Mouse (Mus musculus) myocyte (in vitro differentiated cells): ENCODE measurements around the gene Klc4. TPM values are rescaled to one million over a fixed set of nuclear protein-coding genes. Genes with fewer than 3 reads are reported as not detected.

Experiments
- H3K27me3 ChIP-seq: one replicate; pipeline ENCODE4 v1.6.1; 2011; ENCODE audit not compliant: control insufficient read depth, insufficient read depth, insufficient read length
- H3K36me3 ChIP-seq: one replicate; pipeline ENCODE4 v1.6.1; 2011; ENCODE audit not compliant: control insufficient read depth, insufficient read depth
- H3K4me2 ChIP-seq: one replicate; pipeline ENCODE4 v1.6.1; 2011; ENCODE audit warnings: low read depth, control low read depth
- H3K4me3 ChIP-seq: one replicate; pipeline ENCODE4 v1.5.1; 2011; ENCODE audit warnings: mild to moderate bottlenecking, control low read depth, moderate library complexity
- H3K79me2 ChIP-seq: one replicate; pipeline ENCODE4 v1.6.1; 2011; ENCODE audit not compliant: control insufficient read depth, insufficient read depth
- H3ac ChIP-seq: one replicate; pipeline ENCODE4 v1.6.1; 2011; ENCODE audit not compliant: control insufficient read depth, insufficient read length
- CEBPB ChIP-seq: IDR thresholded peaks from 2 replicates; pipeline ENCODE4 v1.6.1; 2011; ENCODE audit warnings: mild to moderate bottlenecking, moderate library complexity; ENCODE audit not compliant: poor library complexity, insufficient read depth, severe bottlenecking
- E2F4 ChIP-seq: IDR thresholded peaks from one replicate; pipeline ENCODE4 v1.6.1; 2011; ENCODE audit warnings: mild to moderate bottlenecking, control low read depth, moderate library complexity; ENCODE audit not compliant: insufficient read depth
- MAX ChIP-seq: IDR thresholded peaks from one replicate; pipeline ENCODE4 v1.6.1; 2011; ENCODE audit warnings: low read depth, mild to moderate bottlenecking, control low read depth
- MYOD1 ChIP-seq, 3 experiments: IDR thresholded peaks; one replicate each; pipeline ENCODE4 v1.6.1; 2011; ENCODE audit warnings: control low read depth in 2 of 3, low read depth in 2 of 3, mild to moderate bottlenecking in 2 of 3, moderate library complexity in 1 of 3; ENCODE audit not compliant: insufficient read length in 2 of 3, control insufficient read depth in 1 of 3
- MYOG ChIP-seq, 3 experiments: IDR thresholded peaks; one replicate each; pipeline ENCODE4 v1.6.1; 2011; ENCODE audit warnings: control low read depth in 2 of 3, low read depth in 2 of 3, mild to moderate bottlenecking in 2 of 3; ENCODE audit not compliant: insufficient read length in 2 of 3, control insufficient read depth in 1 of 3, insufficient read depth in 1 of 3
- POLR2A ChIP-seq: IDR thresholded peaks from one replicate; pipeline ENCODE4 v1.6.1; 2011; ENCODE audit warnings: low read depth, mild to moderate bottlenecking, control low read depth, moderate library complexity; ENCODE audit not compliant: insufficient read length
- POLR2AphosphoS2 ChIP-seq: IDR thresholded peaks from one replicate; pipeline ENCODE4 v1.6.1; 2011; ENCODE audit warnings: low read depth, control low read depth; ENCODE audit not compliant: insufficient read length
- REST ChIP-seq: IDR thresholded peaks from one replicate; pipeline ENCODE4 v1.6.1; 2011; ENCODE audit warnings: mild to moderate bottlenecking, control low read depth, moderate library complexity; ENCODE audit not compliant: insufficient read depth, insufficient read length
- SRF ChIP-seq: IDR thresholded peaks from one replicate; pipeline ENCODE4 v1.6.1; 2011; ENCODE audit warnings: low read depth; ENCODE audit not compliant: control insufficient read depth, insufficient read length
- TCF12 ChIP-seq: IDR thresholded peaks from one replicate; pipeline ENCODE4 v1.6.1; 2011; ENCODE audit warnings: mild to moderate bottlenecking, control low read depth; ENCODE audit not compliant: poor library complexity, insufficient read depth, severe bottlenecking
- TCF3 ChIP-seq: IDR thresholded peaks from one replicate; pipeline ENCODE4 v1.6.1; 2011; ENCODE audit warnings: low read depth, control low read depth; ENCODE audit not compliant: insufficient read length
- USF1 ChIP-seq: IDR thresholded peaks from one replicate; pipeline ENCODE4 v1.6.1; 2011; ENCODE audit warnings: low read depth, mild to moderate bottlenecking, control low read depth, moderate library complexity
- polyA plus RNA-seq: library from polyadenylated mRNA; unstranded; fragments of >200 nt; fragmentation: generic; extraction: Trizol; gene quantifications from one replicate; pipeline ENCODE4 v1.2.1, GENCODE M21; 2012; ENCODE audit warnings: missing spikeins

Gene Klc4
- polyA plus RNA-seq, 1 experiment: 19.2 TPM

GRCm38 (mm10) chr17:46597956-46598355, 47.9 kb downstream of the Klc4 start:
- H3K4me3 ChIP-seq: no peak overlapping the region
- TF ChIP-seq TCF3: no peak
- no peak for TF ChIP-seq MYOG (IDR thresholded peaks at IDR 0.05; ENCODE audit: control insufficient read depth in 1 of 3, insufficient read depth in 1 of 3, insufficient read length in 2 of 3, low read depth in 2 of 3)
- TF ChIP-seq MAX: no peak
- TF ChIP-seq E2F4: no peak
- TF ChIP-seq POLR2A: no peak
- no peak for TF ChIP-seq REST
- no peak for TF ChIP-seq MYOD1 (IDR thresholded peaks at IDR 0.05; ENCODE audit: control insufficient read depth in 1 of 3, insufficient read length in 2 of 3, low read depth in 2 of 3)
- TF ChIP-seq USF1: no peak
- TF ChIP-seq CEBPB: no peak
- no peak for TF ChIP-seq POLR2AphosphoS2
- TF ChIP-seq SRF: no peak
- no peak for TF ChIP-seq TCF12

GRCm38 (mm10) chr17:46595336-46595735, 50.5 kb downstream of the Klc4 start:
- H3K4me2 ChIP-seq: no peak overlapping the region
- H3ac ChIP-seq: no peak overlapping the region
- H3K4me3 ChIP-seq: no peak overlapping the region
- H3K27me3 ChIP-seq: no peaks in the 10 kb centered on the region
- no peak for TF ChIP-seq MAX
- TF ChIP-seq POLR2A: no peak
- TF ChIP-seq REST: no peak
- no peak for TF ChIP-seq MYOD1 (IDR thresholded peaks at IDR 0.05; ENCODE audit: control insufficient read depth in 1 of 3, insufficient read length in 2 of 3, low read depth in 2 of 3)
- TF ChIP-seq E2F4: no peak
- no peak for TF ChIP-seq CEBPB
- no peak for TF ChIP-seq TCF12
- TF ChIP-seq USF1: no peak
- no peak for TF ChIP-seq POLR2AphosphoS2
- TF ChIP-seq MYOG (IDR thresholded peaks at IDR 0.05; ENCODE audit: control insufficient read depth in 1 of 3, insufficient read depth in 1 of 3, insufficient read length in 2 of 3, low read depth in 2 of 3): no peak
- TF ChIP-seq SRF: no peak
- TF ChIP-seq TCF3: no peak
- H3K79me2 ChIP-seq: no peaks in the 10 kb centered on the region
- no peaks in the 10 kb centered on the region for H3K36me3 ChIP-seq

More at GRCm38 (mm10) chr17:46597956-46598355, 47.9 kb downstream of the Klc4 start:
- no peaks in the 10 kb centered on the region for H3K79me2 ChIP-seq
- no peak overlapping the region for H3ac ChIP-seq
- no peaks in the 10 kb centered on the region for H3K36me3 ChIP-seq
- no peak overlapping the region for H3K4me2 ChIP-seq
- no peaks in the 10 kb centered on the region for H3K27me3 ChIP-seq

- Histone ChIP-seq H3K79me2 (no peaks in the 10 kb centered on the region), H3K4me3 (no peak overlapping the region), H3K4me2 (no peak overlapping the region), H3K36me3 (no peaks in the 10 kb centered on the region), H3K27me3 (no peaks in the 10 kb centered on the region), H3ac (no peak overlapping the region)
- peak in 1 of 3 experiments; percentile 49 for TF ChIP-seq MYOG (IDR thresholded peaks at IDR 0.05; ENCODE audit: control insufficient read depth in 1 of 3, insufficient read depth in 1 of 3, insufficient read length in 2 of 3, low read depth in 2 of 3)
- no peak for TF ChIP-seq POLR2A
- TF ChIP-seq MYOD1 (IDR thresholded peaks at IDR 0.05; ENCODE audit: control insufficient read depth in 1 of 3, insufficient read length in 2 of 3, low read depth in 2 of 3): peak in 2 of 3 experiments; percentile 28 to 30
Observed at GRCm38 (mm10) chr17:46594606-46595005, 51.2 kb downstream of the Klc4 start.

- no peaks in the 10 kb centered on the region for H3K27me3 ChIP-seq
- no peak overlapping the region for H3ac ChIP-seq
- no peaks in the 10 kb centered on the region for H3K36me3 ChIP-seq
- H3K4me2 ChIP-seq: no peak overlapping the region
- no peak overlapping the region for H3K4me3 ChIP-seq
- TF ChIP-seq POLR2A (no peak), SRF (no peak), REST (no peak), CEBPB (no peak), USF1 (no peak), MAX (no peak), POLR2AphosphoS2 (no peak), E2F4 (no peak), MYOG (IDR thresholded peaks at IDR 0.05; ENCODE audit: control insufficient read depth in 1 of 3, insufficient read depth in 1 of 3, insufficient read length in 2 of 3, low read depth in 2 of 3) (no peak)
- H3K79me2 ChIP-seq: no peaks in the 10 kb centered on the region
Observed at GRCm38 (mm10) chr17:46593124-46593523, 52.7 kb downstream of the Klc4 start.

- Histone ChIP-seq H3K36me3 (no peaks in the 10 kb centered on the region), H3K79me2 (no peaks in the 10 kb centered on the region), H3K4me3 (no peak overlapping the region), H3ac (no peak overlapping the region), H3K4me2 (no peak overlapping the region), H3K27me3 (no peaks in the 10 kb centered on the region)
- TF ChIP-seq MYOD1 (IDR thresholded peaks at IDR 0.05; ENCODE audit: control insufficient read depth in 1 of 3, insufficient read length in 2 of 3, low read depth in 2 of 3) (no peak), POLR2AphosphoS2 (no peak), SRF (no peak), MYOG (IDR thresholded peaks at IDR 0.05; ENCODE audit: control insufficient read depth in 1 of 3, insufficient read depth in 1 of 3, insufficient read length in 2 of 3, low read depth in 2 of 3) (no peak), MAX (no peak), CEBPB (no peak), REST (no peak), E2F4 (no peak), TCF12 (no peak), POLR2A (no peak), TCF3 (no peak), USF1 (no peak)
Observed at GRCm38 (mm10) chr17:46591406-46591805, 54.4 kb downstream of the Klc4 start.
